Mouse (Mus musculus) 3T3-L1 (cell line): ENCODE results near the gene Fap.

Source experiments
- DNase-seq: peaks from one replicate; pipeline ENCODE4 v3.0.0-alpha.2; 2015; ENCODE audit warnings: low read depth, low spot score

The Fap gene

DNA sequence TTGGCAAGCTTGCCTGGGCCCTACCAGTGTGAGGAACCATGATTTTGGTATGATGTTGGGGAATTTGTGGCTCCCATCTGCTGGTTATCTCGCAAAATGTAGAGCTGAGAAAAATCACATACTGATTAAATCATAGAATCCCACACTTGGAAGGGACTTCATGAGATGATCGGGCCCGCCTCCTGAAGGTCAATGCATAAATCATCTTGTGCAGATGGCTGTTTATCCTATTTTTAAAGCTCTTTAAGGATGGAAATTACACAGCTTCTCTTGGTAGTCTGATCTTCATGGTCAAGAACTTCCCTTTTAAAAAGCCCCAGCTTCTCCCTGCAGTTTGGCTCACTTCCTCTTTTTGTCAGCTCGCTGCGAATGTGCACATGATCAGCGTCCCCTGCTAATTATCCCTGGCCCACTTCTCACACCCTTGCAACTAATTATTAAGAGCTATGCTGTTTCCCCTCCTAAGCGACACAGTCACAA, 113.6 kb downstream of the Fap start:
- no peak for DNase-seq

DNA sequence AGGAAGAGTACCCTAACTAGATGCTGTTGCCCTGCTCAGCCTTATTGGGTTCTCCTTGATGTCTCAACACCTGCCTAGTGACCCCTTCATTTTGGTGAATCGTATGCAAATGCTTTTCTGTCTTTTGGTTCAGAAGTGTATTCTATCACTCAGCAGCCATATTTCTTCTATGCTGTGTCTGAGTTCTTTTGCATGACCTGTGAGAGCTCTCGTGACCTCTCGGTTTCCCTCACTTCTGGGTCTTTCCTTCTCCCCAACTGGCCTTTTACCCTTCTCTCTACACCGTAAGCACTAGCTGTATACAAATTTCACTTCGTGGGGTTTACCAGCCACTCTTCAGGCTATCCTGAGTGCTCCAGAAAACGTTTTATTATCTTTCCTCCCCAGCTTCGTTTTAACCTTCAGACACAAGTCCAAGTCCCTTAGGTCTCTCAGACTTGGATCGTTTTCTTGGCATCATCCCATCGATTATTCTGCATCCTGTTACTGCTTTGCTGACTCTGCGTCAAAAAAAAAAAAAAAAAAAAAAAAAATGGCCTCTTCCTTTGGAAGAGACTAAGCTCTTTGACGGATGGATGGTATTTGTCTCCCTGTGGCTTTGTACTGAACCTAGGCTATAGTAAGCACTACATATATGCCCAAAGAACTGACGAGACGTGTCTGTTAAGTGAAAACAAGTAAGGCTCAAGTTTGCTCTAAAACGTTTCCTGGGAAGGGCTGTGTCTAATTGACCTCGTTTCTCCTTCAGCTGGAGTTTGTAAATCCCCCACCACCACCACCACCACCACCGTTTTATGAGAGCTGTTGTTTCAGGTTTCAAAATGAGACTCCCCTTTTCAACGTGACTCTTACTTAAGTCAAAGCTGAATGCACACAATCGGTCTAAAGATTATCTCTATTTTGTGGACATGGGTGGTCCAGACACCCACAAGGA, 114.4 kb downstream of the Fap start:
- no peak for DNase-seq

DNA sequence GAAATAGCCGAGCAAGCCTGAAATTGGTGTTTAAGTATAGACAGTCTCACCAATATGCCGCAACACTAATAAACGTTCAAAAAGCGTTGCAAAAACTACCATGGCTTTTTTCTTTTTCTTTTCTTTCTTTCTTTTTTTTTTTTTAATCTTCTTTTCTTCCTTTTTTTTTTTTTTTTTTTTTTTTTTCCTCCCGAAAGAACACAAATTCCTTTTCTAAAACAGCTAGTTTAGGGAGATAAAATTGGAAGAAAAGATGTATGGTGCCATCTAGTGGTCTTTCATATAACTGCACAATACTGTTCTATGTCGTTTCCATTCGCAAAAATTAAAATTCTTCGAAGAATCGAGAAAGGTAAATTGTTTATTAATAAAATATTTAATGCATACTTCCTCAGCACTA, 115.8 kb downstream of the Fap start:
- DNase-seq, result peak; percentile 70

DNA sequence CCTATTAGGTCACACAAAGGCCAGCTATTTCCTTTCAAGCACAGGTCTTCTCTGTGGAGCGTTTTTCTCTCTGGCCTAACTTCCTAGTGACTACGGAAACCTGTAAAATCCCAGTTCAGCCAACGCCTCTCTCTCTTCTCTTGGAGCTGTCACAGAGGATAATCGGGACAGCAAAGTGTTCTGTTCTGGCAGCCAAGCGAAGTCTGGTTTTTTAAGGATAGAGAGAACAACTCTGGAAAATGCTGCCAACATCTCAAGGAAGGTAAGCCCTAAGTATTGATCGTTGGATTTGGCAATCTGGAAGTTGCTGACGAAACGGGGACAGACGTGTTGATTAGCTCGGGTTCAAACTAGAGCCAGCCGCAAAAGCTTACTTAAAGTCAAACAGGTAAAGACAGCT, 118.9 kb downstream of the Fap start:
- DNase-seq, result no peak

DNA sequence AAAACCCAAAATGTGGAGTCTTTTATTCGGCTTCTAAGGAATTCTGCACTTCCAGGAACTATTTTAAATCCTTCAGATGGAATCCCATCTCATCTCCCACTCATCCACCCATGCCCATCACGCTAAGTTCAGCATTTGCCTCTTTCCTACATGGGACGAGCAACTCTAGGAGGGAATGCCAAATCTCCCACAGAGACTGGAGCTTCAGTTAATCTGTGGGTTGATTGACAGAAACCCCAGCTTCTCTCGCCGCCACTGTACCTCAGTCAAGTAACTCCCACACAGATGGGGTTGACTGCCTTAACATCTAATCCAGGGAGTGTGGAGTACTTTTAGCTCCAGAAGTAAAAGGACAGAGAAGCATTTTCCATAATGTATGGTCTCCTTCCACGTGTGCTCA, 119.8 kb downstream of the Fap start:
- DNase-seq, result no peak
